Mouse (Mus musculus): ENCODE data around the gene Lrrc75b.
"Not testable (repeated sequence)": the region's sequence is repeated elsewhere in the genome, so short reads cannot be mapped to it uniquely, and the experiment has no call there.

Lrrc75b gene

DNA sequence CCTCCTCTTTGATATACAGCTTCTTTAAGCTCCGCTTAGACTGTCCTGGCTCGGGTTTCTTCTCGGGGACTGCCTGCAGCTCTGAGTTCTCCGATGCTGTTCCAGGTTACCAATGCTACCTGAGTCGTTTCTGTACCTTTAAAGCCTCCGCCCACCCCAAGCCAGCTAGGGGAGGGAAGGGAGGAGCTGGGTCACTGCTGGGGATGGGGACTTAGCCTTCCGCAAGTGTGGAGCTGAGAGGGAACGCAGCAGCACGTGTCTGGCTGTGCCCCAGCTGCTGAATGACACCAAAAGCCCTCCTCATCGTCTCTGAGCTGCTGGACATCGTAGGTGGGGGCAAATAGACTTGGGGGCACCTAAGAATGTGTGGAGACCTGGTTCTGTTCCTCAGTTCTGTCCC lies 8.3 kb upstream of the Lrrc75b start:
- no peak for DNase-seq (ENCODE audit: extremely low spot score, low read depth, low spot score)

DNA sequence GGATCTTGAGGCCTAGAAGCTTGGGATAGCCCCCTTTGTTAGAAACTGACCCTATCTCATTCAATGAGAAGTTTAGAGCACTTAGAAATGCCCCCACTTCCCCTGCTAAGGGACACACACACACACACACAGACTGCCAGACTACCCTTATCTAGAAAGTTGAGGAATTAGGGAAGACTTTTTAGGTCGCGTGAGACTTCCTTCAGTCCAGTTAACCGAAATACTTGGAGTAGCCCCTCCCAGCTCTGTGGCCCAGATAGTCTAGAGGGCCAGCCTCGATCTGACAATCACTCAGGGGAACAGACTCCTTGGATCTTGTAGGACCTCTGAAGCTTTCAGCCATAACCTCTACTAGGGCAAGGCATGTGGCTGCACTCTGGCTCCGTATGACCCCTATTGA lies 7.9 kb upstream of the Lrrc75b start:
- no peak for DNase-seq (ENCODE audit: extremely low spot score, low read depth, low spot score)

DNA sequence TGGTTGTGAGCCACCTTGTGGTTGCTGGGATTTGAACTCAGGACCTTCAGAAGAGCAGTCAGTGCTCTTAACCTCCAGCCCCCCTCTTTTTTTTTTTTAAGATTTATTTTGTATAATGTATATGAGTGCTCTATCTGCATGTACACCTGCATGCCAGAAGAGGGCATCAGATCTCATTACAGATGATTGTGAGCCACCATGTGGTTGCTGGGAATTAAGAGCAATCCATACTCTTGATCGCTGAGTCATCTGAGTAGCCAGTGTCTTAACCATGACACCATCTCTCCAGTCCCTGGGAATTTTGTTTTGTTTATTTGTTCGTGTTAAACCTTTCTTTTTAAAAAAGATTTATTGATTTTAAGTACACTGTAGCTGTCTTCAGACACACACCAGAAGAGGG lies 6.6 kb upstream of the Lrrc75b start:
- not testable (repeated sequence) for DNase-seq (ENCODE audit: extremely low spot score, low read depth, low spot score)

DNA sequence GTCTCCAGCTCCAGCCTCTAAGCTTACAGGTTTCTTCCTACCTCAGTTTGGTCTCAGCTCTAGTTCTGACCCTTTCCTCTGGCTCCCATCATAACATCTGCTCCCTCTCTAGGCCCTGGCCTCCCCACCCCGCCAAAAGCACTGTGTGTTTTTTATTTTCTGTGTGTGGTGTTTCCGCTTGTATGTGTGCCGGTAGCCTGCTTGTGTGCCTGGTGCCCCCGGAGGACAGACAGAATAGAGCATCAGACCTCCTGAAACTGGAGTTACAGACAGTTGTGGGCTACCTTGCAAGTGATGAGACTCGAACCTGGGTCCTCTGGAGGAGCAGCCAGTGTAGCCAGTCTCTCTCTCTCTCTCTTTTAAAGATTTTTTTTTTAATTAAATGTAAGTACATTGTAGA lies 6.2 kb upstream of the Lrrc75b start:
- DNase-seq (ENCODE audit: extremely low spot score, low read depth, low spot score): no peak

DNA sequence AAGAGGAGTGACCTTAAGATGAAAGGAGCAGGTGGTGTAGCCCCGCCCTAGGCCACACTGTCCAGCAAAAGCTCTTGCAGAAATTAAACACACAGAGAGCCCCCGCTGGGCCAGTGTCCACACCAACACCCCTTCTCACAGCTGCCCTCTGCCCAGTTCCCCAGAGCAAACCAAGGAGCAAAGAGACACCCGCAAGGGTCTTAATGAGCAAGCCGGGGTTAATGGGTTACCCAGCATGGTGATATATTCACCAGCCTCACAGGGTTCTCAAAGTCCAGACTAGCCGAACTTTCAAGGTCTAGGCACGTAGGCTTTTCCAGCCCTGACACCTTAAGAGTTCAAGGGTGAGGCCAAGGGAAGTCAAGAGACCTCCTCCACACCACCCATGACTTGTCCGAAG lies 5.8 kb upstream of the Lrrc75b start:
- DNase-seq (ENCODE audit: extremely low spot score, low read depth, low spot score): no peak

DNA sequence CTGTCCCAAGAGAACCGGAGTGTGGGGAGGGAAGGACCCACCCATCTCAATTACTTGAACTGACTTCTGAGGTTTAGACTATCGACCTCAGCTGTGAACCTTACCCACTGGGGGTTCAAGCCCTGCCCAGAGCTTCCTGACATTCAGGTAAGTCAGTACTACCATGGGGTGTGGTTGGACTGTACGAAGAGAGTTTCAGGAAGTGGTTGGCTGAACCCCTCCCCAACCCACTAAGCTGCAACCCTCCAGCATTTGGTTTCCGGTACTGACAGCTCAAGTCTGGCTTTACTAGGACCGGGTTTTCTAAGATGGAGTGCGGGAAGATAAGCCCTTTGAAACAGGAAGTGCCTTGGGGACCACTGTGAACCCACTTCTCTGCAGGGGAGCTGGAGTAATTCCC lies 5.3 kb upstream of the Lrrc75b start:
- DNase-seq (ENCODE audit: extremely low spot score, low read depth, low spot score): no peak

DNA sequence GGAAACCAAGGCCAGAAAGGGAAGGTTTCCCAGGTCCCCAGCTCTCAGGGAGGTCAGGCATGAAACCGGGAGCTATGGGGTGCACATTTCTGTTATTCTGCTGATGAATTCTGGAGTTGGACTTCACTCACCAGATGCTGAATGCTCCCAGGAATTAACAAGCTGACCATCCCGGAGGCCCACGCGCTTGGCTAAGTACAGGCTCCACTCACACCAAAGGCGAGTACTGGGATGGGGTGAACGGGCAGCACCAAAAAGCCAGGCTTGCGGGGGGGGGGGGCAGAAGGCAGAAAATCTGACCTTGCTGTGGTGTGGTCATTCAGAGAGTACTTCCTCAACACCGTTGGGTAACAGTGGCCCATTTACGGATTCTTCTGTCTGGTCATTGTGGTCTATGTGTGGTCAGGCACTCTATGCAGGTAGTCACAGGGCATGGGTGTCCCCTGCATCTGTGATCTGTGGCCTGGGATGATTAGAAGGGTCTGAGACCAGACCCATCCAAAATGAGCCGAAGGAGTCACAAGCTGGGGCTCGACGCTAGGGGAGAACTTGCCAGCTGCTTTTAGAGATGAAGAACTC lies 4.6 kb upstream of the Lrrc75b start:
- no peak for DNase-seq (ENCODE audit: extremely low spot score, low read depth, low spot score)

DNA sequence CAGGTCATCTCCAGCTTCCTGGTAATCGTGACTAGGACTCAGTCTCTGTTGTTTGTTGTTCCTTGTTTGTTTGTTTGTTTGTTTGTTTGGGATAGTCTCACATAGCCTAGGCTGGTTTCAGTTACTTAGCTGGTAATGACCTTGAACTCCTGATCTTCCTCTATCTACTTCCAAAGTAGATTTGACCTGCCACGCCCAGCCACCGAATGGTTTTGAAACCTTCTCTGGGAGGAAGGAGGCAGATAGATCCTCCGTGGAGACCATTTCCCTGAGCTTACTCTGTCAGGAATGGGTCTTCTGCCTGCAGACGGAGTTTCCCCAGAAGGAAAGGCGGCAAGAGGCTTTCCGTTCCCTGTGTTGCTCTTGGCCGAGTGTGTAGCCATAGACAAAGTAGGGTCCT lies 2.5 kb upstream of the Lrrc75b start:
- DNase-seq (ENCODE audit: extremely low spot score, low read depth, low spot score): no peak

DNA sequence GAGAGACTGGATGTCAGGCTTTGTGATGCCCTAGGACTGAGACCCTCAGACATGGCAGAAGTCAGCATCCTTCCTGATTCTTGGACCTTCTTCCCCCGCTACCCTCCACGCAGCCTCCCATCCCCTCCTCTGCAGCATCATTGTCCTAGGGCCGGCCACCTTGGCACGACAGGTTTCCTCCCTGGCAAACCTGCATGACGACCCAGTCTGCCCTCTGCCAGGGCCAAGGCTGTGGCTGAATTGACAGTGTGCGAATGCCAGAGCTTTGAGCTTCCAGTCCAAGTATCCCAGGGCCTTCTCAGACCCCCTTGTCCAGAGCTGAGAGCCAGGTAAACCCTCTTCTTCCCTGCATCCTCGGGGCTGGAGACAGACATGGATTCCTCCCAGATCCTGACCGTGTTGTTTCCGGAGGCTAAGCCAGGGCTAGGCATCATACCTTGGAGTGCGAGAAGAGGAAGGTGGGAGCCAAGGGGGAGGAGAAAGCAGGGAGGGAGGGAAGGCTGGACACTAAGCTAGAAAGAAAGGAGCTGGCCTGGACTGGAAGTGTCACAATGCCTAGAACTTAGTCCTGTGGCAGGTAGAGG lies 1.0 kb upstream of the Lrrc75b start, which contains the start of gene Ggt1:
TSS of gene Ggt1 (plus strand) at position 534 of the 584 bp plus-strand sequence.
- DNase-seq (ENCODE audit: extremely low spot score, low read depth, low spot score): no peak

DNA sequence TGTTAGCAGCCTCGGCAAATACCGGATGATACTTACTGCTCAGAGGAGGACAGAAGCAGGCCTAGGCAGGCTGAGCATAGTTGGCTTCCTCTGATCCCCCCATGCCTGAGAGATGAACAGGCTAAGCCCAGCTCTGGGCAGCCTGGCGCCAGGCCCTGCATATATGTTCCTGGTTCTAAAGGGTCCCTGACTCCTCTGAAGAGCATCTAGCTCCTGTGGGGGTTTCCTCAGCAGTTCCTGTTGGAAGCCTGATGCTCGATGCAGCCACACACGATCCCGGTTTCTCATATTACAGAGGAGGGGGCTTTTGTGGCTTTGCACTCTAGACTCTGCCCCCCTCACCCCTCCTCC lies 394 bp upstream of the Lrrc75b start:
- no peak for DNase-seq (ENCODE audit: extremely low spot score, low read depth, low spot score)

DNA sequence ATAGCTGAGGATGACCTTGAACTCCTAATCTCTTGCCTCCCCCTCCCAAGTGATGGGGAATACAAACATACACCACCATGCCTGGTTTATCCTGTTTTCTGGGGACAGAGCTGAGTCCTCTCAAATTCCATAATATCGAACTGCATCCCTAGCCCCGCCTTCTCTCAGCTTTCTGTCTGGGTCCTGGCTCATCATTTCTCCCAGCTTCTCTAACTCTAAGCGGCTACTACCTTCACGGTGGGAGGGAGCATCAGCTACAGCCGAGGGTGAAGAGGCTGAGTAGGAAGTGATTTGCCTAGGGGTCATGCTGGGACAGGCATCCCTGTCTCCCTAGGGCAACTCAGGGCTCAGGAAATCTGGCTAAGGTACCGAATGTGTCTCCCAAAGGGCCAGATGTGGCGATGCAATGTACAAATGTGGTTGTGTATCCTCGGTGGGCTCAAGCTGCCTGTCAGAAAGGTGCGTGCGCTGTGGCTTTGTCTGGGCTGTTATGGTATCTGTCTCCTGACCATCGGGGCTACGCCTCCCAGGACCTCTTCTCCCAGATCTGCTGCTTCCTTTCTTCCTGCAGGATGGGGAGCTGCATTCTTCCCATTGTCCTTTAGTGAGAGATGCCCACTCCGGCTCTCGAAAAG lies 972 bp downstream of the Lrrc75b start:
- DNase-seq (ENCODE audit: extremely low spot score, low read depth, low spot score): no peak

DNA sequence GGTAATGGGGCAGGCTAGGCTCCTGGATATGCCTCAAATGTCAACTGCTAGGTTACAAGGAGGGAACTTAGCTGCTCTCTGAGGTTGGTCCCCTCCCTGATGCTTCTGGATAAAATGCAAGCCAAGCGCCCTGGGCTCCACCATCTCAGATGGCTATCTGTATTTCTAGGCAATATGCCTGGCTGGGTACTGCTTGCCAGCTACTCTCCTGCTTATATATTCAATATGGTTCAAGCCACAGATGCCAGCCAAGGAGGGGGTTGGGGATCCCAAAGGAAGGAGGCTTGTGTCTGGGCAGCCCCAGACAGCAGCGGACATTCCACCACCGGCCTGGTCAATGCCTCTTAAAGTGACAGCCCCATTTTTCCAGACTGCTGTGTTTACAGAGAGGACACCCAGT lies 1.6 kb downstream of the Lrrc75b start:
- no peak for DNase-seq (ENCODE audit: extremely low spot score, low read depth, low spot score)

DNA sequence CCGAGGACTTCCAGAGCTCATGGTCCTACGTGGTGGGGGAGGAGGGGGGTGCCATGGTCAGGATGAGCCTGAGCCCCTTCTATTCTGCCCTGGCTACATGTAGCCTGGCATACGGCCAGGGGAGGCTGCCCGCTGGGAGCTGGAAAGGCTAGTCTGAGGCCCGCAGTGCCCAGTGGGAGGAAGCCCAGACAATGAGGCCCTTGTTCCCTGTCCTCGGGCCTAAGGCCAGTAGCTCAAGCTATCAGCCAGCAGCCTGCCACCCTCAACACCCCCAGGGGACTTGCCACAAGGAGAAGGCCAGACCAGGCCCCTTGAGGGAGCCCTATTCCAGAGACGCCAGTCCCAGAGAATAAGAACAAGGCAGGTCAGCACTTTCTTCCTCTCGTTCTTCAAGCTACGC lies 4.1 kb downstream of the Lrrc75b start:
- DNase-seq (ENCODE audit: extremely low spot score, low read depth, low spot score): no peak

DNA sequence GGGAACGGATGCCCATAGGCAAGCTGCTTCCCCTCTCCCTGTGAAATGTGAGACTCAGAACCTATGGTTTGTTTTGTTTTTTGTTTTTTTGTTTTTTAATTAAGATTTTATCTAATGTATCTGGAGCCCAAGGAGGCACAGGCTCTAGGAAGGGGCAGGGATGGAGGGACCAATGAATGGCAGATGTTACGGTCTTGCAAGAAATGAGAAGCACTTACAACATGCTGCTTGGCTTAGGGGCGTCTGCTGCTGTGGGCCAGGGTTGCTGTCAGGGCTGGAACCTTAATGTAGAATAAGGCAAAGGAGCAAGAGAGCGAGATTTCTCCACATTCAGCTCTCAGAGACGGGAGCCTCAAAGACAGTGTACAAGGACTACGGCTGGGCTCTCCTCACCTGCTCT lies 4.6 kb downstream of the Lrrc75b start:
- DNase-seq (ENCODE audit: extremely low spot score, low read depth, low spot score): no peak

DNA sequence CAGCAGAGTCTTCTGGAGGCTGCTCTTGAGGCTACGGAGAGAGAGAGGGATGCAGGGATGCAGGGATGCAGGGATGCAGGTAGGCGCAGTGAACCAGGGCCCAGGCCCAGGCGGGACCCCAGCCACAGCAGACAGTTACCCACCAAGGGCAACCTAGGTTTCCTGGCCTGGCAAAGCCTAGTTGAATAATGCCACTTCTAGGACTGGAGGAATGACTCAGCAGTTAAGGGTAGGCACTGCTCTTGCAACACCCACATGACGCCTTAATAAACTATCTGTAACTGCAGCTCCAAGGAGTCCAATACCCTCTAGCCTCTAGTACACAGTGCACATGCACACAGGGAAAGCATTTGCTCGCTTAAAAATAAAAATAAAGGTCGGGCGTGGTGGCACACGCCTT lies 6.0 kb downstream of the Lrrc75b start:
- no peak for DNase-seq (ENCODE audit: extremely low spot score, low read depth, low spot score)

DNA sequence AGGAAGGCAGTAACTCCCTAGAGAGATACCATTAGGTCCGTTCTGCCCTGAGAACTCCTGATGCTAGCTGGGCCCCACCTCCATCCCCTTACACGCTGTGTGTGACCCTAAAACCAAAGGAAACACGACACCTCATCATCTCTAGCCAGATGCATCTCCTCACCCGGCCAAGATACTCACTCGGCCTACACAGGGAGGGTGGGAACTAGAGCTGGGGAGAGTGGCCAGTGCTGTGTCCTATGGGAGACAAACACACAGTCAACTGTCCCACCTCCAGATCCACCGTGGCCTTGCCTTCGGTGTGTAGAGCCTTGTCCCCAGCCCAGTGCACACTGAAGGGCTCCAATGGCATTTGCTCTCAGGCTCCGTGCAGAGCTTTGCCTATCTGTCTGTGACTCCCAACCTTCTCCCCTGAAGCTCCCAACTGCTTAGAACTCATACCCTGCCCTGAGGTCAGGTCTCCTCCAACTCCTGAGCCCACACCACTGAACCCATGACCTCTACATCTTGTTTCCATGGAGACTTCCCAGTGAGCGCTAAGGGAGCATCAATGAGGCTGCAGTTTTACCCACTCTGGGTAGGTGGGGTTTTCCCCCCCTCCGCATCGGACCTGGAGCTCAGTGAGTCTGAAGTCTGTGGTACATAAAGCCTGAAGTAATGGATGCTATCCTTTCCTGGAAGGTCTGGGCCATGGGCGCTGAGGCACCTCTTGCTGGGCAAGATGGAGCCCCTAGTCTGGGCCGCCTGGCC lies 7.3 kb downstream of the Lrrc75b start:
- no peak for DNase-seq (ENCODE audit: extremely low spot score, low read depth, low spot score)

DNA sequence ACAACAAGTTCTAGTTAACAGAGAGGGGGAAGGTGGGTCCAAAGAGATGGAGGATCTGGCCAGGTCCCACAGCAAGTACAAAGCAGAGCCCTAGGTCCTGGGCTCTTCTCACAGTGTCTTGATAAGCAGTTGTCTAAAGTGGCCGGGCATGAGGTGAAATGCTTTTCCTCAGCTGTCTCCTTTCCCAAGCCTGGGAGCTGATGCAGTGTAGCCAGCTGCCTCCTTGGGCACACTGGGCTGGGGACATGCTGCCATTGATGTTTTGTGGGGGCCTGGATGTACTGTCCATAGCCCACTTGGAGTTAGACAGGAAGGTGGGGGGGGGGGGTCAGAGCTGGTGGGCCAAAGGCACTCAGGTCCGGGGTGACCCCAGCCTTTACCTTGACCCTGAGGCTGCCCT lies 8.0 kb downstream of the Lrrc75b start:
- no peak for DNase-seq (ENCODE audit: extremely low spot score, low read depth, low spot score)

DNA sequence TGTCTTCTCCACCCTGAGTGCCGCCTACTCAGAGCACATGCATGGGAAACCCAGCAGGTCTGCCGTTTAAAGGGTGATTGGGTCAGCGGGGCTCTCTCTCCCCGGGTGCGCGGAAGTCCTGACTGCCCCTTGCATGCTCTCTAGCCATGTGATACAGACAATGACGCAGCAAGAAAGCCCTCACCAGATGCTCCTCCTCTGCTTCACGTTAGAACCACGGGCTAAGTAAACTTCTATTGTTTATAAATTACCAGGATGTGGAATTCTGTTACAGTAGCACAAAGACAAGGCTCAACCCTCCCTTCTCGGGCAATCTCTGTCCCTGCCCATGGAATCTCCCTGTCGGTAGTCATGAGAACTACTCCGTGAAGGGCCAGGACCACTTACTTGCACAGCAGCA lies 9.0 kb downstream of the Lrrc75b start:
- no peak for DNase-seq (ENCODE audit: extremely low spot score, low read depth, low spot score)

DNA sequence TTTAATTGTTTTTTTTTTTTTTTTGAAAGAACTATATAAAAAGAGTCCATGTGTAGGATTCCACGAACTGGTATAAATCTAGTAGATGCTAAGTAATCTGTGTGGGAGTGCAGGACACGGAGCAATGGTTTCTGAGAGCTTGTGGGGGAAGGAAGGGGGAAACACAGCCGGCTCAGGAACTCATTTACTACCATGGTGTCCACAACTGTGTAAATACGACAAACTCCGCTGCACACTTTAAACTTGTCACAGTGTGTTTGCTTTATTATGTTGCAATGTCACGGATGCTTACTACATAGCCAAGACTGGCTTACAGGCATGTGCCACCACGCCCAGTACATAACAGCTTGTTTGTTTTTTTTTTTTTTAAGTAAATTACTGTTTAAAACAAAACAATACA lies 10.2 kb downstream of the Lrrc75b start:
- no peak for DNase-seq (ENCODE audit: extremely low spot score, low read depth, low spot score)

DNA sequence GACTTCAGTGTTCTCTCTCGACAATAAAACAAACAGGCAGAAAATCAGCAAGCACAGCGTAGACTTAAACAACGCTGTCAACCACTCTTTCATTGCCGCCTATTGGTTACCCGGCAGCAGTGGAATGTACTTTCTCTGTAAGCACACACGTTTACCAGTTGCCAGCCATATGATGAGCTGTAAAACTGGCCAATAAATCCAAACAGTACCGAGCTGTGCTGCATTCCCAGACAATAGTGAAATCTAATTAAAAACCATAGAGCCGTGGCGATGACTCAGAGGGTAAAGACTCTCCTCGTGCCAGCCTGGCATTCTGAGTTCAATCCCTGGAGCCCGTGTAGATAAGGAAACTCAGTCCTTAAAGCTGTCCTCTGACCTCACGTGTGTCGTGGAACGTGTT lies 11.6 kb downstream of the Lrrc75b start:
- peak; percentile 14 for DNase-seq (ENCODE audit: extremely low spot score, low read depth, low spot score)

DNA sequence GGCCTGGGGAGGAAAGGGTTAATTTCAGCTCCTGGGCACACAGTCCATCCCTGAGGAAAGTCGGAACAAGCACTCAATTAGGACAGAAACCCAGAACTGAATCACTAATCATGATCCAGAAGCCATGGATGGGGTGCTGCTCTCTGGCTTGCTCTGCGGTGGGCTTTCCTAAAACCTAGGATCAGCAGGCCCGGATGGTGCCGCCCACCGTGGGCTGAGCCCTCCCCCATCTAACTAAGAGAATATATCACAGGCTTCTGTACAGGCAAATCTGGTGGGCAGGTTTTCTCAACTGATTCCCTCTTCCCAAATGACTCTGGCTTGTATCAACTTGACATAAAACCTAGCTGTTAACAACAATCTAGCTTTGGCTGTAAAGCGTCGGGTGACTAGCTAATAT lies 12.2 kb downstream of the Lrrc75b start:
- peak; percentile 16 for DNase-seq (ENCODE audit: extremely low spot score, low read depth, low spot score)

DNA sequence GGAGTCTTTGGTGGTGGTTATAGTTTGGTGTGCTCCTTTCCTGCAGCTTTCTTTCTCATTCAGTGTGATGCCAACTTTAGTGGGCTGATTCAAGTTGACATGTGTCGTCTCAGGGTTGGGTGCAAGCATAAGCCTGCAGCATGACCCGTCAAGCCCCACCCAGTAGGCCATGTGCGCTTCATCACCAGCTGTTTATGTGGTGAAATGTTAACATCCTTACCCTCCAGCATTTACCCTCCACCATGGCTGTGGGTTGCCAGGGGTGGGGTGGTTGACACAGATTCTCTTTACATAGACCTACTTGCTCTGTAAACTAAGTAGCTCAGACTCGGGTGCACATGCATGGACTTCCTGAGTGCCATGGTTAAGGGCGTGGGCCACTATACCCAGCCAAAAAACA lies 24.0 kb downstream of the Lrrc75b start:
- no peak for DNase-seq (ENCODE audit: extremely low spot score, low read depth, low spot score)
